Mouse (Mus musculus) embryonic fibroblast, embryonic 13.5 days (primary cell): Measurements from ENCODE around the gene Zmym6.

Source experiments
- CTCF ChIP-seq: IDR thresholded peaks from 2 replicates; pipeline ENCODE4 v1.5.1; 2011; ENCODE audit warnings: mild to moderate bottlenecking, control low read depth, low read length, moderate library complexity, borderline replicate concordance; ENCODE audit not compliant: insufficient read depth
- POLR2A ChIP-seq: IDR thresholded peaks from 2 replicates; pipeline ENCODE4 v1.6.1; 2011; ENCODE audit warnings: low read depth, mild to moderate bottlenecking, control low read depth, low read length, moderate library complexity

DNA sequence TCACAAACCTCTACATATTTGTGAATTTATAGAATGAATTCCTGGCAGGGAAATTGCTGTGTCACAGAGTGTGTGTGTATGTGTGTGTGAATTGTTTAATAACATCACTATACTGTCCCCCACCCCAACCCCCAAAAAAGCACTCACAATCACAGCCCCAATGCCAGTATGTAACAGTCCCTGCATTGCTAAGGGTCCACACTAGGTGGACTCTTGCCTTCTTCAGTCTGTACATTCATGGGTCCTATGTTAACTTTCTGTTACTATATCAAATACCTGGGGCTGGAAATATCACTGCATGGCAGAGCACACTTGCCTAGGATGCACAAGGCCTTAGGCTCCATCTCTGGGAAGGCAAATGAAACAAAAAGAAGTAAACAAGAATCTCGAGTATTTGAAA lies 57.5 kb downstream of the Zmym6 start:
- TF ChIP-seq POLR2A (no peak), CTCF (no peak)
